In genomic region chr9:17269624-17270023, GRCm38 (mm10) we compare ENCODE assay signal across 13 mouse cellular contexts.
DNase-seq lines count a peak whose midpoint lies in the region; ATAC-seq and TF ChIP-seq lines count a peak whose summit lies in the region.
"Had no signal": no experiment of that assay in that cellular context is flagged by ENCODE, and none has a peak within 500 bp of the region (broad histone marks: within the 10 kb centered on the region; RNA-seq: fewer than 3 reads in every experiment).

No protein-coding gene starts in this region.

- no peak overlapping the region for H3K9ac ChIP-seq in hindbrain, embryonic 14.5 days
- no peak overlapping the region for H3K9ac ChIP-seq in hindbrain, embryonic 12.5 days
- H3K9ac ChIP-seq in limb, embryonic 14.5 days (ENCODE audit: low read depth, low read length, severe bottlenecking), result no peak overlapping the region
- H3K9ac ChIP-seq in forebrain, embryonic 12.5 days, result no peak overlapping the region
- no peak overlapping the region for H3K9ac ChIP-seq in neural tube, embryonic 12.5 days
- H3K9ac ChIP-seq: embryonic facial prominence, embryonic 15.5 days had no signal

- DNase-seq in hindbrain, embryonic 14.5 days (ENCODE audit: low spot score), result peak; percentile 49
- DNase-seq in limb, embryonic 14.5 days (ENCODE audit: low spot score), result peak; percentile 13
- no peak for DNase-seq in limb, embryonic 10.5 days (ENCODE audit: low spot score)
- DNase-seq in gastrocnemius, adult 18-20 months (ENCODE audit: low spot score), result no peak
- DNase-seq: gastrocnemius, postnatal 10 days; heart, postnatal 36 days; layer of hippocampus, adult 9-11 months had no signal

- WGBS in hindbrain, embryonic 14.5 days, result 22% methylated on average over 1 of the region's 1 CpGs
- WGBS in hindbrain, embryonic 12.5 days, result 41% methylated on average over 1 of the region's 1 CpGs
- 53% methylated on average over 1 of the region's 1 CpGs for WGBS in limb, embryonic 14.5 days
- WGBS in limb, embryonic 10.5 days, result 67% methylated on average over 1 of the region's 1 CpGs
- WGBS in forebrain, embryonic 12.5 days, result 22% methylated on average over 1 of the region's 1 CpGs
- 42% methylated on average over 1 of the region's 1 CpGs for WGBS in neural tube, embryonic 12.5 days

- H3K27ac ChIP-seq in hindbrain, embryonic 14.5 days, result no peak overlapping the region
- H3K27ac ChIP-seq in hindbrain, embryonic 12.5 days, result no peak overlapping the region
- no peak overlapping the region for H3K27ac ChIP-seq in limb, embryonic 14.5 days (replicated peaks; ENCODE audit: low read depth, low read length)
- H3K27ac ChIP-seq in limb, embryonic 10.5 days, result no peak overlapping the region
- H3K27ac ChIP-seq in forebrain, embryonic 12.5 days, result no peak overlapping the region
- H3K27ac ChIP-seq in neural tube, embryonic 12.5 days, result no peak overlapping the region
- H3K27ac ChIP-seq: embryonic facial prominence, embryonic 15.5 days; macrophage had no signal

- TF ChIP-seq POLR2A in limb, embryonic 14.5 days (IDR thresholded peaks at IDR 0.05; ENCODE audit: borderline replicate concordance, extremely low read depth, insufficient read depth, insufficient read length), result no peak

- no peak overlapping the region for H3K4me2 ChIP-seq in hindbrain, embryonic 14.5 days (replicated peaks)
- H3K4me2 ChIP-seq in hindbrain, embryonic 12.5 days (replicated peaks), result no peak overlapping the region
- H3K4me2 ChIP-seq in limb, embryonic 14.5 days (replicated peaks; ENCODE audit: low read depth, low read length, severe bottlenecking), result no peak overlapping the region
- H3K4me2 ChIP-seq in forebrain, embryonic 12.5 days, result no peak overlapping the region
- H3K4me2 ChIP-seq in neural tube, embryonic 12.5 days (replicated peaks), result no peak overlapping the region
- H3K4me2 ChIP-seq: embryonic facial prominence, embryonic 15.5 days; liver, embryonic 11.5 days had no signal

- no peaks in the 10 kb centered on the region for H3K27me3 ChIP-seq in hindbrain, embryonic 14.5 days (ENCODE audit: control insufficient read depth, insufficient read depth, low read length)
- no peaks in the 10 kb centered on the region for H3K27me3 ChIP-seq in hindbrain, embryonic 12.5 days
- H3K27me3 ChIP-seq in limb, embryonic 14.5 days (ENCODE audit: control insufficient read depth, insufficient read depth, low read length), result no peaks in the 10 kb centered on the region
- no peaks in the 10 kb centered on the region for H3K27me3 ChIP-seq in limb, embryonic 10.5 days (ENCODE audit: low read depth, poor library complexity, severe bottlenecking)
- no peaks in the 10 kb centered on the region for H3K27me3 ChIP-seq in forebrain, embryonic 12.5 days
- no peaks in the 10 kb centered on the region for H3K27me3 ChIP-seq in neural tube, embryonic 12.5 days (replicated peaks)
- H3K27me3 ChIP-seq: embryonic facial prominence, embryonic 15.5 days had no signal

- no peaks in the 10 kb centered on the region for H3K4me1 ChIP-seq in hindbrain, embryonic 14.5 days (replicated peaks; ENCODE audit: control insufficient read depth, insufficient read depth, low read length)
- H3K4me1 ChIP-seq in hindbrain, embryonic 12.5 days, result no peaks in the 10 kb centered on the region
- no peaks in the 10 kb centered on the region for H3K4me1 ChIP-seq in limb, embryonic 14.5 days (ENCODE audit: control insufficient read depth, insufficient read depth, low read length)
- no peaks in the 10 kb centered on the region for H3K4me1 ChIP-seq in limb, embryonic 10.5 days
- no peaks in the 10 kb centered on the region for H3K4me1 ChIP-seq in forebrain, embryonic 12.5 days
- H3K4me1 ChIP-seq in neural tube, embryonic 12.5 days, result no peaks in the 10 kb centered on the region
- H3K4me1 ChIP-seq: embryonic facial prominence, embryonic 15.5 days had no signal

- H3K36me3 ChIP-seq in hindbrain, embryonic 14.5 days (replicated peaks; ENCODE audit: control insufficient read depth, insufficient read depth), result no peaks in the 10 kb centered on the region
- H3K36me3 ChIP-seq in hindbrain, embryonic 12.5 days, result no peaks in the 10 kb centered on the region
- no peaks in the 10 kb centered on the region for H3K36me3 ChIP-seq in limb, embryonic 14.5 days (ENCODE audit: control insufficient read depth, insufficient read depth, low read length)
- H3K36me3 ChIP-seq in limb, embryonic 10.5 days, result no peaks in the 10 kb centered on the region
- H3K36me3 ChIP-seq in forebrain, embryonic 12.5 days (replicated peaks), result no peaks in the 10 kb centered on the region
- no peaks in the 10 kb centered on the region for H3K36me3 ChIP-seq in neural tube, embryonic 12.5 days
- H3K36me3 ChIP-seq: embryonic facial prominence, embryonic 15.5 days had no signal

- ATAC-seq in hindbrain, embryonic 14.5 days (ENCODE audit: low FRiP score), result no peak
- no peak; the same call in 1 of the 2 replicates for ATAC-seq in hindbrain, embryonic 12.5 days (ENCODE audit: low FRiP score)
- ATAC-seq in limb, embryonic 14.5 days (ENCODE audit: low FRiP score, low read depth), result no peak
- ATAC-seq in forebrain, embryonic 12.5 days (ENCODE audit: low FRiP score), result peak; percentile 73; the same call in 1 of the 2 replicates
- ATAC-seq in neural tube, embryonic 12.5 days (ENCODE audit: low FRiP score, low read depth), result peak; percentile 66; the same call in 1 of the 2 replicates

- no peaks in the 10 kb centered on the region for H3K9me3 ChIP-seq in hindbrain, embryonic 14.5 days (ENCODE audit: control insufficient read depth, low read length)
- no peaks in the 10 kb centered on the region for H3K9me3 ChIP-seq in hindbrain, embryonic 12.5 days (replicated peaks)
- H3K9me3 ChIP-seq in limb, embryonic 14.5 days (ENCODE audit: control insufficient read depth, low read length), result no peaks in the 10 kb centered on the region
- no peaks in the 10 kb centered on the region for H3K9me3 ChIP-seq in limb, embryonic 10.5 days (replicated peaks)
- H3K9me3 ChIP-seq in forebrain, embryonic 12.5 days, result no peaks in the 10 kb centered on the region
- no peaks in the 10 kb centered on the region for H3K9me3 ChIP-seq in neural tube, embryonic 12.5 days
- H3K9me3 ChIP-seq: embryonic facial prominence, embryonic 15.5 days had no signal

- H3K4me3 ChIP-seq in hindbrain, embryonic 14.5 days (replicated peaks; ENCODE audit: low read length), result no peak overlapping the region
- no peak overlapping the region for H3K4me3 ChIP-seq in hindbrain, embryonic 12.5 days
- H3K4me3 ChIP-seq in limb, embryonic 14.5 days (replicated peaks; ENCODE audit: low read length), result no peak overlapping the region
- H3K4me3 ChIP-seq in limb, embryonic 10.5 days, result no peak overlapping the region
- H3K4me3 ChIP-seq in forebrain, embryonic 12.5 days (replicated peaks), result no peak overlapping the region
- no peak overlapping the region for H3K4me3 ChIP-seq in neural tube, embryonic 12.5 days
- H3K4me3 ChIP-seq: embryonic facial prominence, embryonic 15.5 days had no signal

Comparison
In these comparisons a context has a peak if more than half of its experiments do, and no peak if none do; other contexts are left out.
1. DNase-seq: peak in hindbrain, embryonic 14.5 days (single experiment) and limb, embryonic 14.5 days (single experiment); none in limb, embryonic 10.5 days (single experiment) and gastrocnemius, adult 18-20 months (single experiment).
2. ATAC-seq: peak in forebrain, embryonic 12.5 days (single experiment) and neural tube, embryonic 12.5 days (single experiment); none in hindbrain, embryonic 14.5 days (single experiment), hindbrain, embryonic 12.5 days (single experiment) and limb, embryonic 14.5 days (single experiment).